Mouse (Mus musculus): ENCODE data around the gene Drd4. TPM values are rescaled to one million over a fixed set of nuclear protein-coding genes. Genes with fewer than 3 reads are reported as not detected.

Drd4 gene
- total RNA-seq, 2 experiments from 2014 or later: 0.34 to 0.36 TPM

DNA sequence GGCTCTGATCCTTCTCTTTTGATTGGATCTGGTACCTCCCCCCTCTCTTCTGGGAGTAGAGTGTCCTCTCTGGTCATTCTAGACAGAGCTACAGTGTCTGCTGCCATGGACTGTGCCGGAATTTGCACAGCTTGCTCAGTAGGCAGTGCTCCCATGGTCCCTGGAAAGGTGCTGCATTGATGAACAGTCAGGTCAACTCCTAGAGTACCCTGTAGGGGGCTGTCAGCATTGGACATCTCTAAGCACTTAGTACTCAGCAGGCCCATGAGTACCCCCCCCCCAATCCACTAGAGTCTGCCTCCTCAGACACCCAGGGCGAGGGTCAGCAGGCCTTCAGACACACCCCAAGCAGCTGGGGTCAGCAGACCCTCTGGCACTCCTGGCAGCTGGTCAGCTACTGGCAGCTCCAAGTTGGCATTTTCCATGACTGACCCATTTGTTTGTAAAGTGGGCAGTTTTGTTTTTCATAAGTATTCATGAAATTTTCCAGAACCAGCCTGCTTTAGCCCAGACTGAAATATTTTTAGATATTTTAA lies 43.3 kb downstream of the Drd4 start:
- no peak for DNase-seq (ENCODE audit: low spot score in 2 of 2)

DNA sequence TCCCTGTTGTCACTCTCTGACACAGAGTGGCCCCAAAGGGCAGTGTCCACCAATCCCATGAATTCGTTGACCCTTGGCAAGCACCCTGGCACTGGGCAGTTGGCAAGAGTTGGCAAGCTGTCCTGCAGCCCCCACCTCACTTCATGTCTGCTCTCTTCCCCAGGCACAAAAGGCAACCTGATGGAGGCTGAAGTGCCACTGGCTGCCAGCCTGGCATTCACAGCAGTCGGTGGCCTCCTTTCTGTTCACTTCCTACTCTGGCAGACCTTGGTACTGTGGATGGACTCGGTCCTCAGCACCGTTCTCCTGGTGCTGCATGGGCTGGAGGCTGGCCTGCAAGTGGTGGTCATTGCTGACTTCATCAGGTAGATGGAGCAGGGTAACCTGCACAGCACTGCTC lies 43.9 kb downstream of the Drd4 start:
- no peak for DNase-seq (ENCODE audit: low spot score in 2 of 2)

DNA sequence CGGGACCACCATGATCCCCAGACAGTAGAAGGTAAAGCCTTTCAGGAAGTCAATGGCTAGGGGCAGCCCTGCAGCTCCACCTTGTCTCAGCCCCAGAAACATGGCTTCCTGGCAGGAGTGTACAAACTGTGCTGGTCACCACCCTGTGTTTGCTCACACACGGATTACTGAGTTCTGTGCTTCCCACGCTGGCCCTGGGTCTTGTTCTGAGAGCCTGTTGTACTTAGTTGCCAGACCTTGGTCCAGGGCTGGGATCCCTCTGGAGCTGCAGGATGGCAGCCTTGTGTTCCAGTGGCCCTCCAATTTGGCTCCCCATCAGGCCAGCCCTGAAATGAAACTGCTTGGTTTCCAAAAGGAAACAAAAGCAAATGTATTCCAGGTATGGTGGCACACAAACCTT lies 44.5 kb downstream of the Drd4 start:
- no peak for DNase-seq (ENCODE audit: low spot score in 2 of 2)

DNA sequence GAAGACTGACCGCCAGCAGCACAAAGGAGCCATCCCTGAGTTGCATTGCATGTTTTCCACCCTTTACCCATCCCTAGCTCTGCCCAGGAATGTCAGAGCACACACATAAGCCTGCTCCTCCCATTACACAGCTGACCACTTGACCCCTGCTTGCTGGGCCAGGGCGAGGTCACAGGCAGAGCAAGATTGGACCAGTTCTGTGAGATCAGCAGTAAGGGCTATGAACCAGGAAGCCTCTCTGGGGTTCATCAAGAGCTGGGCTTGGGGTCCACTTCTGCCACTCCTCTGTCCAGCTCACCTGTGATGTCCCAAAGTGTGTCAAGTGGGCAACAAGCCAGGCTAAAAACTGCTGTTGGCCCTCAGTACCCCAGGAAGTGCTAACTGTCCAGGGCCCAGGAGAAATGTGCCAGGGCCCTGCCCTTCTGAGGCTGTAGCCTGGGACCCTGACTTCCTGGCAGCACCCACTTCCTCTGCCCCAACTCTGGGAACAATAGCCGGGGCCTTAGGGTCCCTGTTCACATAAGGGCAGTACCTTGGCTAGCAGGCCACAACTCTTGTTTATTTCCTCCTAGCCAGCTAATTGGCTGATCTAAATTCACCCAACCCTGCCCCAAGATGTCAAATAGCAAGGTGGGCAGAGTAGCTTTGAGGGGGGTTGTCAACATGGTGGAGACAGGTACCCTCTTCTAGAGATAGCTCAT lies 46.1 kb downstream of the Drd4 start:
- DNase-seq (ENCODE audit: low spot score in 2 of 2): no peak

DNA sequence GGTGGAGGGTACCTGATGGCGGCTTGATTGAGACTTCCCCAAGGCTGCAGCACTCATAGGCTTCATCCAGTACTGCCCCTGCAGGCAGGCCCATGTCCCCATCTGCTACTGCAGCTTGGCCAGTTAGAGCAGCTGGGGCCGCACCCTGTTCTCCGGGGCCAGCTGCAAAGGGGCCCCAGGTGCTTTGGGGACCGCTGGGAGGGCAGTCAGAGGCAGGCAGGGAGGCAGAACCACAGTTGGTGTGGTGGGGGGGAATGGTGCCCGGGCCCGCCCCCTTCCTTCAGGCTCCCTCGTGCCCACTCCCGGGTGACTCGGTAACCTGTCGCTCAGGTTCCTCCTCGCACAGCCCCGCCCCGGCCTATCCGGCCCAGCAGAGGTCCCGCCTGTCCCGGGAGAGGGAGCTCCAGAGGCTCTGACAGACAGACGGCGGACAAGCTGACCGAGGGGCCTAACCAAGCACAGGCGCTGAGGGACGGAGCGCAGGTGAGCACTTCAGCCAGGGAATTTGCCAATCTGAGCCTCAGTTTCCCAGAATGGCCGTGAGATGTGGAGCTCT lies 46.8 kb downstream of the Drd4 start, which contains the start of gene Eps8l2:
Gene Eps8l2 (plus strand): TSS at position 305 of the 556 bp plus-strand sequence.
- no peak for DNase-seq (ENCODE audit: low spot score in 2 of 2)

DNA sequence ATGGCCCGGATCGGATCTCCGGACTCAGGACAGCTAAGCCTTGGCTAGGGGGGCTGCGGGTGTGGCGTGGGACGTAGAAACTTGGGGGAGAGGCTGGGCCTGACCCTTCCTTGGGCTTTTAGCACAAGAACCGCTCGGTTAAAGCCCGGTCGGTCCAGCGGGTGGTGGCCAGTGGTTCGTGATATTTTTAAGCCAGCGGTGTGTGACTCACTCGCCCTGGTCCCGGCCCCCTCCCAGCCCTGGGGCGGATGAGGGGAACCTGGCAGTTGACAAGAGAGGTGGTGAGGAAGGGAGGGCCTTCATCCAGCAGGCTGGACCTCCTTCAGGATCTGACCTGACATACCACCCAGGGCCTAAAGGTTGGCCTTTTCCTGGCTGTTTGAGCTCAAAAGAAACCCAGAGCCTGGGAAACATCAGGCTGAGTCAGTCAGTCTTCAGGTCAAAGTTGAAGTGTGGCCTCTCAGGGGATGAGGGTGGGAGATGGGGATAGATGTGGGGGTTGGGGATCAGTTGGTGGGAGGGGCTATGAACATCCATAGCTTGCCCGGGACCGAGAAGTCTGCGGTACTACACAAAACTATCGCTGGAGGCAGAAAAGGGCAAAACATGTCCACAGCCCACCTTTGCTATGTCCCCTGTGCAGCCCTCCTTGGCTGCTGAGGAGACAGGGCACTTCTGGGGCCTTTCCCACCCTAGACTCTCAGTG lies 47.6 kb downstream of the Drd4 start:
- DNase-seq (ENCODE audit: low spot score in 2 of 2): no peak

DNA sequence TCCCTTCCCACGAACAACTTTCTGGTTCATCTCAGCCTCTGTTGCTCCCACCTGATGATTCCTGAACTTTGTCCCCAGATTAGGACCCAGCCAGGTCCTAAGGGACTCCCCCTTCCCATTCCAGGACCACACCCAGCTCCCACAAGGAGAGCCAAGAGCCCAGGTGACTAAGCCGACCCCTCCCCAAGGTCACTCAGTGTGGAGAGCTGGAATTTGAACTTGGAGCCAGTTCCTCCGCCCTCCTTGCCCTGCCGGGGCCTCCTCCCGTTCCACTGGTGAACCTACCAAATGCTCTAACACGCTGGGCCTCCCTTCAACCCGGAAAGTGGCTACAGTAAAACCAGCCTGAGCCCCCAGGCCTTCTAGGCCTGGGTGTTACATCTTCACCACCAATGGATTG lies 48.2 kb downstream of the Drd4 start:
- no peak for DNase-seq (ENCODE audit: low spot score in 2 of 2)

DNA sequence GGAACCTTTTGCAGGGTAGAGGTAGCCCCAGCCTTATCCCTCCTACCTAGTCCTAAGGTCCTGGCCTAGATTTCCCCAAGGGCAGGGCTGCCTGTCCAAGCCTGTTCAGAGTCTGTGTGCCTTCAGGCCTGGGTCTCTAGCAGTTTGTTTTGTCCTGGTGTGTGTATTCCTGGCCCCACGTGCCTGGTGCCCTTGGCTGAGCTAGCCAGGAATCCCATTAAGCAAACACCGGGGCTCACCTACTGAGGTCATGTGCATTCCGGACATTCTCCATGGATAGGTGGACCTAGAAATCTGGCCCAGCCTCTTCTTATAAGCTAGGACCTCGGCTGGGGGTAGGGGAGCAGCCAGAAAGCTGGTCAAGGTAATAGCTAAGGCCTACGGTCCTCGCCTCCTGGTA lies 48.7 kb downstream of the Drd4 start:
- DNase-seq (ENCODE audit: low spot score in 2 of 2): no peak

DNA sequence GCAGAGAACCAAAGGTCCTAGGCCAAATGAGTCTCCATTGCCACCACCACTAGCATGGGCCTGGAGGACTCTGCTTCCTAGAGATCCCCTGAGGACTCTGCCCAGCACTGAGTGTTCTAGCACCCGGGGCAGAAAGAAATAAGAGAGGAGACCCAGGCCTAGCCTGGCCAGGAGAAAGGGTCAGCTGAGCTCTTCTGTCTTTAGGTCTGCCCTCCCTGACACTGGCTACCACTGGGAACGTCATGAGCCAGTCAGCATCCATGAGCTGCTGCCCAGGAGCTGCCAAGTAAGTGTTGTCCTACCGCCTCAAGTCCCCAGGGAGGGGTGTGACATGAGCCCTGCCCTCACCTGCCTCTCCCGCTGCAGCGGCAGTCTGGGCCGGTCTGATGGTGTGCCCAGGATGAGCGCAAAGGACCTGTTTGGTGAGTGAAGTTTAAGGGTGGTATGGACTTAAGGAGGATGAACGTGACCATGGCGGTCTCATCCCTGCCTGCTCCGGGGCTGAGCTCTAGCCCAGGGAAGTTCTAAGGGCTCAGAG lies 50.0 kb downstream of the Drd4 start:
- DNase-seq (ENCODE audit: low spot score in 2 of 2): no peak

DNA sequence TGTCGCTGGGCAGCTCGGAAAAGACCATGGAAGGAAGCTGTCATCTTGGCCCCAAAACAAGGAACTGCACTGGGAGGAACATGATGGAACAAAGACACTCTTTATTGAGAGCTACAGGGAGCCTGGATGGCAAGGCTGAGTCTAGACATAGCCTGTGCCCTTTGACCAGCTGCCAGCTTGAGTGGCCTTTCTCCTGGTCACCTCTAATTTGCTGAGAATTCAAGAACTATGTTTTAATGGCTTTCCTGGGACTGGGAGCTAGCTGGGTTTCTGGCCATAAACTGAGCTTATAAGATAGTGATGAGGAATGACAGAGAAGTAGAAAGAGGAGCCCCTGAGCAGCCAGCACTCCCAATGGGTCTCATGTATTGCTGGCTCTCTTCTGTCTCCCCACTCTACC lies 51.4 kb downstream of the Drd4 start:
- no peak for DNase-seq (ENCODE audit: low spot score in 2 of 2)

DNA sequence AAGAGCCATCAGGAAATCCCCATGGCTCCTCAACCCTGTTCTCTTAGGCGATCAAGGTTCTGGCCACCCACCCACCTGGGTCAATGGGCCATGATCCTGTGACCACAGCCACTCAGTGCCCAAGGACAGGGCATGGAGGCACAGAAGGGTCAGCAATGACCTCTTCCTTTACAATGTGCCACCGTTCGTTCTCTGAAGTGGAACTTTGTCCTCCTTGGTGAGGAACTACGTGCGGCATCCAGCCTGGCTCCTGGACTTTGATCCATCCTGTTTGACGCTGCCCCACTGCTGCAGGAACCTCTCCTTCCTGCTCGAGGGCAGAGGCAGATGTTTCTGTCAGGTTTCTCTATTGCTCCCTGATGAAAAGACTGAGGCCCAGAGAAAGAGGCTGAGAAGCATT lies 51.9 kb downstream of the Drd4 start:
- no peak for DNase-seq (ENCODE audit: low spot score in 2 of 2)

DNA sequence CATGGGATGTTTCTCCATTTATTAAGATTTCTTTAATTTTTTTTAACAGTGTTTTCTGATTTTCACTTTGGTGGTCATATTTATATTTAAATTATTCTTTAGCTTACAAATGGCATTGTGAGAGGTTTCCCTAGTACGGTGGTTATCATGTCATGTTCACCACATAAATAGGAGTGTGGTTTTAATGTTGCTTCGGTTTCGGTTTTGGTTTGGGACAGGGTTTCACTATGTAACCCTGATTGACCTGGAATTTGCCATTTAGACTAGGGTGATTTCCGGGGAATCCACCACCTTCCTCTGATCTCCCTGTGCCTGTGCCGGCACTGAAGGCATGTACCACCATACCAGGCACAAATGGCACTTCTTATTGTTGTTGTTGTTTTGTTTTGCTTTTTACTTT lies 53.0 kb downstream of the Drd4 start:
- no peak for DNase-seq (ENCODE audit: low spot score in 2 of 2)

Other genes starting within 250 kb of the Drd4 start
- gene B4galnt4, start 230.9 kb upstream of the Drd4 start, total RNA-seq (2021): 10 to 100 TPM in 1 of 2 experiments, 1 to 10 TPM in 1; 7.0 to 11.3 TPM
- 1 to 10 TPM; 1.6 to 2.2 TPM for gene Pkp3, start 213.8 kb upstream of the Drd4 start, total RNA-seq (2021)
- 10 to 100 TPM in 1 of 2 experiments, 1 to 10 TPM in 1; 7.0 to 10.3 TPM for gene Sigirr, start 191.4 kb upstream of the Drd4 start, total RNA-seq (2021)
- gene Ano9, start 174.2 kb upstream of the Drd4 start, total RNA-seq (2021): 1 to 10 TPM in 1 of 2 experiments, under 1 TPM in 1; 0.65 to 2.2 TPM
- gene Ptdss2, start 169.6 kb upstream of the Drd4 start, total RNA-seq (2021): 10 to 100 TPM; 44.2 to 53.1 TPM
- gene Rnh1, start 119.1 kb upstream of the Drd4 start, total RNA-seq (2021): 100 to 1,000 TPM; 179 to 186 TPM
- 10 to 100 TPM; 88.5 to 96.4 TPM for gene Hras, start 98.0 kb upstream of the Drd4 start, total RNA-seq (2021)
- 1 to 10 TPM; 8.8 to 9.9 TPM for gene Lrrc56, start 97.8 kb upstream of the Drd4 start, total RNA-seq (2021)
- gene Lmntd2, start 77.9 kb upstream of the Drd4 start, total RNA-seq (2021): 1 to 10 TPM in 1 of 2 experiments, under 1 TPM in 1; 0.82 to 1.0 TPM
- gene Rassf7, start 76.1 kb upstream of the Drd4 start, total RNA-seq (2021): 10 to 100 TPM; 14.7 to 15.1 TPM
- 10 to 100 TPM; 77.1 to 91.9 TPM for gene Phrf1, start 63.2 kb upstream of the Drd4 start, total RNA-seq (2021)
- gene Irf7, start 25.5 kb upstream of the Drd4 start, total RNA-seq (2021): 1 to 10 TPM; 7.3 to 7.5 TPM
- 10 to 100 TPM in 1 of 2 experiments, 1 to 10 TPM in 1; 9.4 to 15.5 TPM for gene Cdhr5, start 15.2 kb upstream of the Drd4 start, total RNA-seq (2021)
- gene Sct, start 12.9 kb upstream of the Drd4 start, total RNA-seq (2021): 10 to 100 TPM in 1 of 2 experiments, 1 to 10 TPM in 1; 9.0 to 12.9 TPM
- gene Deaf1, start 35.7 kb downstream of the Drd4 start, total RNA-seq (2021): 10 to 100 TPM; 74.1 to 78.8 TPM
- gene Tmem80, start 35.7 kb downstream of the Drd4 start, total RNA-seq (2021): 10 to 100 TPM; 34.8 to 36.6 TPM
- gene Eps8l2, start 46.9 kb downstream of the Drd4 start, total RNA-seq (2021): 10 to 100 TPM in 1 of 2 experiments, 1 to 10 TPM in 1; 3.1 to 15.7 TPM
- gene Taldo1, start 100.2 kb downstream of the Drd4 start, total RNA-seq (2021): 100 to 1,000 TPM; 251 to 277 TPM
- gene Gatd1, start 122.1 kb downstream of the Drd4 start, total RNA-seq (2021): 10 to 100 TPM; 44.9 to 50.6 TPM
- gene Cend1, start 137.5 kb downstream of the Drd4 start, total RNA-seq (2021): 1 to 10 TPM; 2.7 to 4.8 TPM
- 10 to 100 TPM; 46.9 to 60.3 TPM for gene Slc25a22, start 145.9 kb downstream of the Drd4 start, total RNA-seq (2021)
- 10 to 100 TPM in 1 of 2 experiments, 1 to 10 TPM in 1; 8.4 to 12.6 TPM for gene Pidd1, start 152.0 kb downstream of the Drd4 start, total RNA-seq (2021)
- 1,000 to 10,000 TPM; 1,329 to 1,362 TPM for gene Rplp2, start 155.4 kb downstream of the Drd4 start, total RNA-seq (2021)
- gene Pnpla2, start 163.2 kb downstream of the Drd4 start, total RNA-seq (2021): 100 to 1,000 TPM; 173 to 205 TPM
- gene Cracr2b, start 169.1 kb downstream of the Drd4 start, total RNA-seq (2021): 10 to 100 TPM; 13.1 to 14.2 TPM
- 100 to 1,000 TPM; 209 to 215 TPM for gene Cd151, start 175.4 kb downstream of the Drd4 start, total RNA-seq (2021)
- gene Polr2l, start 183.1 kb downstream of the Drd4 start, total RNA-seq (2021): 10 to 100 TPM; 57.7 to 61.2 TPM
- 10 to 100 TPM; 77.9 to 79.6 TPM for gene Tspan4, start 183.2 kb downstream of the Drd4 start, total RNA-seq (2021)
- gene Chid1, start 247.9 kb downstream of the Drd4 start, total RNA-seq (2021): 10 to 100 TPM; 42.4 to 49.2 TPM

All from adrenal gland, postnatal 4 days (tissue).